Mouse (Mus musculus) kidney, postnatal 0 days (tissue): Measurements from ENCODE around the gene Bbx. TPM values are rescaled to one million over a fixed set of nuclear protein-coding genes. Genes with fewer than 3 reads are reported as not detected.

ENCODE experiments used
- ATAC-seq: fragments of 200-750 bp; cut with Nextera tagmentation; replicated peaks from 2 replicates; pipeline ENCODE4 v1.8.0; 2017; ENCODE audit warnings: low read depth, moderate number of reproducible peaks, moderate TSS enrichment, moderate library complexity; ENCODE audit not compliant: low FRiP score
- DNase-seq: peaks from one replicate; pipeline ENCODE4 v3.0.0-alpha.2; 2016; ENCODE audit warnings: low spot score
- H3K27ac ChIP-seq: fragments of 300-500 bp; sonication (generic); 2 replicates; pipeline ENCODE4 v1.5.1; 2014; ENCODE audit warnings: mild to moderate bottlenecking
- H3K27me3 ChIP-seq: fragments of 300-500 bp; sonication (generic); 2 replicates; pipeline ENCODE4 v1.6.1; 2014; ENCODE audit warnings: low read length, mixed read lengths; ENCODE audit not compliant: insufficient read depth
- H3K36me3 ChIP-seq: fragments of 300-500 bp; sonication (generic); 2 replicates; pipeline ENCODE4 v1.6.1; 2014; ENCODE audit warnings: low read length, mixed read lengths; ENCODE audit not compliant: insufficient read depth
- H3K4me1 ChIP-seq: fragments of 300-500 bp; sonication (generic); replicated peaks from 2 replicates; pipeline ENCODE4 v1.6.1; 2014; ENCODE audit warnings: antibody characterized with exemption, low read length, mixed read lengths; ENCODE audit not compliant: insufficient read depth
- H3K4me2 ChIP-seq: fragments of 300-500 bp; sonication (generic); 2 replicates; pipeline ENCODE4 v1.6.1; 2014; ENCODE audit warnings: mild to moderate bottlenecking, low read length, moderate library complexity, mixed read lengths
- H3K4me3 ChIP-seq: fragments of 300-500 bp; sonication (generic); replicated peaks from 2 replicates; pipeline ENCODE4 v1.5.1; 2014; ENCODE audit warnings: low read depth, low read length
- H3K9ac ChIP-seq: fragments of 300-500 bp; sonication (generic); 2 replicates; pipeline ENCODE4 v1.6.1; 2014; ENCODE audit warnings: low read depth, low read length
- H3K9me3 ChIP-seq: fragments of 300-500 bp; sonication (generic); replicated peaks from 2 replicates; pipeline ENCODE4 v1.6.1; 2016; ENCODE audit warnings: low read length, inconsistent platforms, mixed read lengths
- CTCF ChIP-seq: IDR thresholded peaks from 2 replicates; pipeline ENCODE4 v1.5.1; 2016; ENCODE audit warnings: antibody characterized with exemption, low read depth, mild to moderate bottlenecking, moderate library complexity
- WGBS: fragments of 180-500 bp; shearing (Covaris S2); extraction: QIAGEN DNeasy Blood & Tissue Kit; methylation state at CpG from one replicate; pipeline ENCODE4 v1.1.7; 2014; 5-methylcytosine and 5-hydroxymethylcytosine counted together
- polyA plus RNA-seq: library from polyadenylated mRNA; unstranded; fragments of >200 nt; fragmentation: Nextera tagmentation; extraction: Ambion mirVana; gene quantifications from 2 replicates; pipeline ENCODE4 v1.2.1, GENCODE M21; 2015

The Bbx gene
- polyA plus RNA-seq, 1 experiment from 2014 or later, result 25.5 TPM

DNA sequence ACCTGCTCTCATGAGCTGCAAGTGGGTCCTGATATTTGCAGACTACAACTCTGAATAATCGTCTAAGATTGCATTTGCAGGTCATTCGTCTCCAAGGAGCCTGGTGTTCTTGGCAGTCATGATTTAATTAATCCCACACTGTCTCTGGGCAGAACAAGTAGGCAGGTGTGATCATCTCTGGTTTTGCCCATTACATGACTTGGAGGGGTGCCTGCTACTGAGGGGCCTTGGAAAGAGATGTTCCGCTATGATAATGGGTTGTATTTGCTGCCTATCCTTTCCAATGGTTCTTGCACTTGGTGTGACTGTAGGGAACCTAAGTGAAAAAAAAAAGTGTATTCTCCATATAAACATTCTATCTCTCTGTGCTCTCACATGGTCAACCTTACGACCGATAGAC is 273.6 kb downstream of the Bbx start:
- TF ChIP-seq CTCF, result no peak
- H3K9me3 ChIP-seq, result no peaks in the 10 kb centered on the region
- DNase-seq, result no peak
- H3K27me3 ChIP-seq, result no peaks in the 10 kb centered on the region
- 88% methylated on average over 5 of the region's 5 CpGs for WGBS
- H3K9ac ChIP-seq, result no peak overlapping the region
- H3K4me3 ChIP-seq, result no peak overlapping the region
- no peaks in the 10 kb centered on the region for H3K4me1 ChIP-seq
- no peaks in the 10 kb centered on the region for H3K36me3 ChIP-seq
- no peak for ATAC-seq
- no peak overlapping the region for H3K4me2 ChIP-seq
- H3K27ac ChIP-seq, result no peak overlapping the region

DNA sequence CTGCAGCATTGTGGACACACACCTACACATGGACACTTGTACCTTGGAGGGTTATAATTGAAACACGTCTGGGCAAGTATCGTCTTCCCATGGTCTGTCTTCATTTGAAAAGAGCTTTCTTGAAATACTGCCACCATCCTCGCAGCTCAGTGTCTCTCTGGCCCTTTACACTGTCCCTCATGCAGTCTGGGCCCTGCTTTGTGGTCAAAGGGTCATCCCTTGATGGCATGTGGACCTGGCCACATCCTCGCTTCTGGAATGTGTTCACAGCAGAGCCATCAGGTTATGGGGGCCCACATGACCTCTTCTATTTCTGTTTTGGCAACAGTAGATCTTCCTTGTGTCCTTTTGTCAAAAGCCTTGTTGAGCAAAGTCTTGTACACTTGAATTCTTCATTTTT is 282.6 kb downstream of the Bbx start:
- Histone ChIP-seq H3K9ac (no peak overlapping the region), H3K27ac (no peak overlapping the region), H3K4me3 (no peak overlapping the region), H3K36me3 (no peaks in the 10 kb centered on the region), H3K4me2 (no peak overlapping the region), H3K27me3 (no peaks in the 10 kb centered on the region), H3K4me1 (no peaks in the 10 kb centered on the region), H3K9me3 (no peaks in the 10 kb centered on the region)
- ATAC-seq, result no peak
- no peak for DNase-seq
- TF ChIP-seq CTCF, result no peak
- WGBS, result 79% methylated on average over 4 of the region's 4 CpGs

DNA sequence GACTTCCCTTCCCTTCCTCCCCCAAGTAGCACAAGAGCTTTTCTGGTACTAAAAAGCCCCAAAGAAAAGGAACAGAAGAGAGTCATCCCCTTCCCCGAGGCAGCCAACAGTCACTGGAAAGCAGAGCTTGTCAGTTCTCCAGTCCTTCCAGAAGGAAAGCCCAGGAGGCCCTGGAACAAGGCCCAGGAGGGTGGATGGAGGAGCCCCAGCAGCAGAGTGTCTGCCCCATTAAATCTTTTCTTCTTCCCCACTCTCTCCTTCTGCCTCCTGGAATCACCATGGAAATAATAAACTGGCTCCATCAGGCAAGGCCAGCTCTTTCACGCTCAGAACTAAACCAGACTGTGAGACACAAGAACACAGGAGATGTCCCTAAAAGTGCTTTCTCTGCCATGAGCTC is 284.3 kb downstream of the Bbx start:
- no peak overlapping the region for H3K27ac ChIP-seq
- no peaks in the 10 kb centered on the region for H3K9me3 ChIP-seq
- DNase-seq (no peak), ATAC-seq (no peak)
- H3K4me1 ChIP-seq, result no peaks in the 10 kb centered on the region
- no peak overlapping the region for H3K9ac ChIP-seq
- H3K4me3 ChIP-seq, result no peak overlapping the region
- H3K4me2 ChIP-seq, result no peak overlapping the region
- TF ChIP-seq CTCF, result no peak
- no peaks in the 10 kb centered on the region for H3K27me3 ChIP-seq
- no peaks in the 10 kb centered on the region for H3K36me3 ChIP-seq
- 75% methylated on average over 2 of the region's 2 CpGs for WGBS

Other genes starting within 250 kb of the Bbx start
- not detected in 2 replicates for gene Ccdc54, start 158.8 kb upstream of the Bbx start, polyA plus RNA-seq